Mouse (Mus musculus) megakaryocyte, embryonic 14.5 days (primary cell): ENCODE results near the gene Tmem184b. TPM values are rescaled to one million over a fixed set of nuclear protein-coding genes. Genes with fewer than 3 reads are reported as not detected.

Experiments
- H3K27me3 ChIP-seq: replicated peaks from 2 replicates; pipeline ENCODE3; 2012; ENCODE audit warnings: inconsistent platforms
- H3K36me3 ChIP-seq: replicated peaks from 2 replicates; pipeline ENCODE3; 2012; ENCODE audit warnings: low read length, inconsistent platforms, mixed read lengths
- H3K4me1 ChIP-seq: 2 replicates; pipeline ENCODE4 v1.6.1; 2012; ENCODE audit warnings: inconsistent platforms
- H3K4me3 ChIP-seq: replicated peaks from 2 replicates; pipeline ENCODE3; 2012; ENCODE audit warnings: moderate library complexity, mild to moderate bottlenecking, inconsistent platforms
- H3K9me3 ChIP-seq: 2 replicates; pipeline ENCODE4 v1.6.1; 2012; ENCODE audit warnings: inconsistent platforms
- FLI1 ChIP-seq: IDR thresholded peaks from 2 replicates; pipeline ENCODE4 v1.6.1; 2012; ENCODE audit warnings: low read length, inconsistent platforms, mixed read lengths
- GATA1 ChIP-seq: IDR thresholded peaks from 3 replicates; pipeline ENCODE4 v1.6.1; 2012; ENCODE audit warnings: mixed read lengths, low read length, inconsistent platforms, borderline replicate concordance
- polyA plus RNA-seq: library from polyadenylated mRNA; stranded (reverse); fragments of >175 nt; gene quantifications from 2 replicates; pipeline ENCODE4 v1.2.3, GENCODE M21; 2012; ENCODE audit warnings: low replicate concordance; ENCODE audit not compliant: insufficient read depth

Tmem184b gene
- polyA plus RNA-seq, 1 experiment: 58.6 TPM

GRCm38 (mm10) chr15:79400975-79401365 is 2.4 kb downstream of the Tmem184b start:
- peaks cover 6% of the 10 kb centered on the region for H3K27me3 ChIP-seq
- TF ChIP-seq GATA1: no peak
- no peak for TF ChIP-seq FLI1
- H3K9me3 ChIP-seq: no peaks in the 10 kb centered on the region
- H3K4me3 ChIP-seq: peak overlapping the region; percentile 86
- peaks cover 14% of the 10 kb centered on the region for H3K36me3 ChIP-seq
- H3K4me1 ChIP-seq: peaks cover 83% of the 10 kb centered on the region

- Histone ChIP-seq H3K9me3 (no peaks in the 10 kb centered on the region), H3K36me3 (peaks cover 21% of the 10 kb centered on the region), H3K4me1 (peaks cover 88% of the 10 kb centered on the region), H3K27me3 (peaks cover 6% of the 10 kb centered on the region), H3K4me3 (peak overlapping the region; percentile 86)
- TF ChIP-seq GATA1 (peak; percentile 73; the same call in 2 of the 3 replicates), FLI1 (no peak)
These were observed 3.0 kb downstream of the Tmem184b start for GRCm38 (mm10) chr15:79400134-79400974.

GRCm38 (mm10) chr15:79399231-79400052 is 3.9 kb downstream of the Tmem184b start:
- peaks cover 90% of the 10 kb centered on the region for H3K4me1 ChIP-seq
- TF ChIP-seq GATA1: no peak
- no peak for TF ChIP-seq FLI1

GRCm38 (mm10) chr15:79396736-79397135 is 6.6 kb downstream of the Tmem184b start:
- H3K4me1 ChIP-seq: peaks cover 97% of the 10 kb centered on the region
- no peaks in the 10 kb centered on the region for H3K27me3 ChIP-seq
- peaks cover 50% of the 10 kb centered on the region for H3K36me3 ChIP-seq
- no peaks in the 10 kb centered on the region for H3K9me3 ChIP-seq
- peak overlapping the region; percentile 86 for H3K4me3 ChIP-seq
- TF ChIP-seq GATA1: no peak
- TF ChIP-seq FLI1: no peak

More at GRCm38 (mm10) chr15:79399231-79400052, 3.9 kb downstream of the Tmem184b start:
- H3K36me3 ChIP-seq: peaks cover 26% of the 10 kb centered on the region
- H3K4me3 ChIP-seq: peak overlapping the region; percentile 11
- H3K9me3 ChIP-seq: no peaks in the 10 kb centered on the region
- peaks cover 6% of the 10 kb centered on the region for H3K27me3 ChIP-seq

- Histone ChIP-seq H3K9me3 (no peaks in the 10 kb centered on the region), H3K27me3 (no peaks in the 10 kb centered on the region), H3K4me1 (peaks cover 97% of the 10 kb centered on the region), H3K36me3 (peaks cover 63% of the 10 kb centered on the region), H3K4me3 (no peak overlapping the region)
- no peak for TF ChIP-seq GATA1
These were observed 8.1 kb downstream of the Tmem184b start for GRCm38 (mm10) chr15:79395281-79395680.

- Histone ChIP-seq H3K27me3 (no peaks in the 10 kb centered on the region), H3K4me3 (peak overlapping the region; percentile 21), H3K9me3 (no peaks in the 10 kb centered on the region), H3K36me3 (peaks cover 67% of the 10 kb centered on the region), H3K4me1 (peaks cover 97% of the 10 kb centered on the region)
- TF ChIP-seq FLI1: no peak
These were observed 8.5 kb downstream of the Tmem184b start for GRCm38 (mm10) chr15:79394842-79395241.

GRCm38 (mm10) chr15:79393101-79393500 is 10.3 kb downstream of the Tmem184b start:
- peaks cover 96% of the 10 kb centered on the region for H3K4me1 ChIP-seq
- no peaks in the 10 kb centered on the region for H3K9me3 ChIP-seq
- no peaks in the 10 kb centered on the region for H3K27me3 ChIP-seq
- H3K36me3 ChIP-seq: peaks cover 67% of the 10 kb centered on the region
- H3K4me3 ChIP-seq: peak overlapping the region; percentile 14
- TF ChIP-seq GATA1 (no peak), FLI1 (no peak)

GRCm38 (mm10) chr15:79392527-79392926 is 10.8 kb downstream of the Tmem184b start:
- TF ChIP-seq FLI1 (no peak), GATA1 (no peak)
- H3K4me1 ChIP-seq: peaks cover 99% of the 10 kb centered on the region

GRCm38 (mm10) chr15:79391447-79392093 is 11.8 kb downstream of the Tmem184b start:
- no peak for TF ChIP-seq GATA1
- TF ChIP-seq FLI1: no peak
- Histone ChIP-seq H3K36me3 (peaks cover 68% of the 10 kb centered on the region), H3K4me3 (no peak overlapping the region), H3K27me3 (no peaks in the 10 kb centered on the region), H3K9me3 (no peaks in the 10 kb centered on the region), H3K4me1 (peaks cover 96% of the 10 kb centered on the region)

More at GRCm38 (mm10) chr15:79392527-79392926, 10.8 kb downstream of the Tmem184b start:
- Histone ChIP-seq H3K36me3 (peaks cover 65% of the 10 kb centered on the region), H3K27me3 (no peaks in the 10 kb centered on the region), H3K9me3 (no peaks in the 10 kb centered on the region), H3K4me3 (no peak overlapping the region)

- TF ChIP-seq GATA1 (no peak), FLI1 (no peak)
- H3K4me1 ChIP-seq: peaks cover 90% of the 10 kb centered on the region
- no peak overlapping the region for H3K4me3 ChIP-seq
- peaks cover 72% of the 10 kb centered on the region for H3K36me3 ChIP-seq
- H3K27me3 ChIP-seq: no peaks in the 10 kb centered on the region
- H3K9me3 ChIP-seq: no peaks in the 10 kb centered on the region
These were observed 12.9 kb downstream of the Tmem184b start for GRCm38 (mm10) chr15:79390434-79390833.
